Mouse (Mus musculus) heart, embryonic 10.5 days (tissue): Measurements from ENCODE around the gene Inpp5k. TPM values are rescaled to one million over a fixed set of nuclear protein-coding genes. Genes with fewer than 3 reads are reported as not detected.
A peak's percentile ranks its signal among the peaks of the same experiment; 100 is the strongest.

ENCODE experiments used
- DNase-seq: peaks from one replicate; pipeline ENCODE4 v3.0.0-alpha.2; 2017; ENCODE audit warnings: low spot score
- H3K27ac ChIP-seq: fragments of 300-500 bp; sonication (generic); 2 replicates; pipeline ENCODE4 v1.5.1; 2016; ENCODE audit warnings: mild to moderate bottlenecking
- H3K27me3 ChIP-seq: fragments of 300-500 bp; sonication (generic); 2 replicates; pipeline ENCODE4 v1.6.1; 2016; ENCODE audit warnings: mild to moderate bottlenecking; ENCODE audit not compliant: poor library complexity, insufficient read depth, severe bottlenecking
- H3K36me3 ChIP-seq: fragments of 300-500 bp; sonication (generic); 2 replicates; pipeline ENCODE4 v1.6.1; 2016; ENCODE audit warnings: mild to moderate bottlenecking, moderate library complexity
- H3K4me1 ChIP-seq: fragments of 300-500 bp; sonication (generic); 2 replicates; pipeline ENCODE4 v1.6.1; 2016; ENCODE audit warnings: mild to moderate bottlenecking
- H3K4me3 ChIP-seq: fragments of 300-500 bp; sonication (generic); 2 replicates; pipeline ENCODE4 v1.5.1; 2016; ENCODE audit warnings: mild to moderate bottlenecking, moderate library complexity
- H3K9me3 ChIP-seq: fragments of 300-500 bp; sonication (generic); 2 replicates; pipeline ENCODE4 v1.6.1; 2016; ENCODE audit warnings: mild to moderate bottlenecking, moderate library complexity
- WGBS: fragments of 180-500 bp; shearing (Covaris S2); methylation state at CpG from one replicate; pipeline ENCODE4 v1.1.7; 2016; 5-methylcytosine and 5-hydroxymethylcytosine counted together
- polyA plus RNA-seq: library from polyadenylated mRNA; unstranded; fragments of >200 nt; fragmentation: Nextera tagmentation; extraction: Ambion mirVana; gene quantifications from 2 replicates; pipeline ENCODE4 v1.2.1, GENCODE M21; 2016

Gene Inpp5k
- 16.9 and 18.7 TPM in 2 replicates for polyA plus RNA-seq

GRCm38 (mm10) chr11:75630645-75631229, at the start of gene Inpp5k:
Gene Inpp5k, plus strand, starts transcription at chr11:75630988.
- no peaks in the 10 kb centered on the region for H3K27me3 ChIP-seq
- WGBS, result under 1% methylated on average over 53 of the region's 53 CpGs
- H3K4me1 ChIP-seq, result peaks cover 30% of the 10 kb centered on the region
- no peaks in the 10 kb centered on the region for H3K9me3 ChIP-seq
- DNase-seq, result peak; percentile 99
- H3K36me3 ChIP-seq, result peaks cover 43% of the 10 kb centered on the region
- peak within 1 kb of the TSS; percentile 67 for H3K4me3 ChIP-seq
- peak within 1 kb of the TSS; percentile 88 for H3K27ac ChIP-seq

- no peaks in the 10 kb centered on the region for H3K36me3 ChIP-seq
- H3K27me3 ChIP-seq, result no peaks in the 10 kb centered on the region
- 0 out of 2 replicates have a peak, but pooled peaks cover 8% of the 10 kb centered on the region for H3K4me1 ChIP-seq
- no peak overlapping the region for H3K4me3 ChIP-seq
- H3K9me3 ChIP-seq, result no peaks in the 10 kb centered on the region
- DNase-seq, result no peak
- no peak overlapping the region for H3K27ac ChIP-seq
- WGBS, result 90% methylated on average over 7 of the region's 7 CpGs
Measured at GRCm38 (mm10) chr11:75581495-75582149, 49.2 kb upstream of the Inpp5k start.

GRCm38 (mm10) chr11:75583521-75583920, 47.3 kb upstream of the Inpp5k start:
- H3K27ac ChIP-seq, result no peak overlapping the region
- WGBS, result 59% methylated on average over 2 of the region's 2 CpGs
- no peaks in the 10 kb centered on the region for H3K9me3 ChIP-seq
- no peak for DNase-seq
- peaks cover 7% of the 10 kb centered on the region for H3K4me1 ChIP-seq
- H3K27me3 ChIP-seq, result no peaks in the 10 kb centered on the region
- no peaks in the 10 kb centered on the region for H3K36me3 ChIP-seq
- H3K4me3 ChIP-seq, result no peak overlapping the region

- Histone ChIP-seq H3K36me3 (0 out of 2 replicates have a peak, but pooled peaks cover 1% of the 10 kb centered on the region), H3K27ac (no peak overlapping the region), H3K9me3 (no peaks in the 10 kb centered on the region), H3K4me1 (peaks cover 22% of the 10 kb centered on the region), H3K27me3 (no peaks in the 10 kb centered on the region), H3K4me3 (no peak overlapping the region)
- no peak for DNase-seq
- 80% methylated on average over 4 of the region's 4 CpGs for WGBS
Measured at GRCm38 (mm10) chr11:75585061-75585460, 45.7 kb upstream of the Inpp5k start.

GRCm38 (mm10) chr11:75585978-75586377, 44.8 kb upstream of the Inpp5k start:
- no peaks in the 10 kb centered on the region for H3K27me3 ChIP-seq
- H3K4me3 ChIP-seq, result no peak overlapping the region
- H3K36me3 ChIP-seq, result 0 out of 2 replicates have a peak, but pooled peaks cover 3% of the 10 kb centered on the region
- WGBS, result 72% methylated on average over 5 of the region's 5 CpGs
- DNase-seq, result no peak
- no peaks in the 10 kb centered on the region for H3K9me3 ChIP-seq
- no peak overlapping the region for H3K27ac ChIP-seq
- H3K4me1 ChIP-seq, result peaks cover 24% of the 10 kb centered on the region

- Histone ChIP-seq H3K4me1 (peaks cover 24% of the 10 kb centered on the region), H3K4me3 (no peak overlapping the region), H3K9me3 (no peaks in the 10 kb centered on the region), H3K27ac (0 out of 2 replicates have a peak overlapping the region, but pooled peaks have one; percentile 95), H3K36me3 (peaks cover 11% of the 10 kb centered on the region), H3K27me3 (no peaks in the 10 kb centered on the region)
- 81% methylated on average over 5 of the region's 5 CpGs for WGBS
- no peak for DNase-seq
Measured at GRCm38 (mm10) chr11:75586963-75587362, 43.8 kb upstream of the Inpp5k start.

- peak within 1 kb of the TSS; percentile 98 for H3K4me3 ChIP-seq
- peak; percentile 97 for DNase-seq
- H3K9me3 ChIP-seq, result no peaks in the 10 kb centered on the region
- H3K36me3 ChIP-seq, result peaks cover 18% of the 10 kb centered on the region
- peaks cover 29% of the 10 kb centered on the region for H3K4me1 ChIP-seq
- peak within 1 kb of the TSS; percentile 95 for H3K27ac ChIP-seq
- no peaks in the 10 kb centered on the region for H3K27me3 ChIP-seq
- 5% methylated on average over 49 of the region's 49 CpGs for WGBS
Measured at GRCm38 (mm10) chr11:75587493-75588284, 43.1 kb upstream of the Inpp5k start, which contains the start of gene Pitpna. Gene Pitpna, plus strand, starts transcription at chr11:75588097.

- under 1% methylated on average over 37 of the region's 37 CpGs for WGBS
- Histone ChIP-seq H3K36me3 (peaks cover 26% of the 10 kb centered on the region), H3K4me1 (peaks cover 29% of the 10 kb centered on the region), H3K9me3 (no peaks in the 10 kb centered on the region), H3K27ac (peak overlapping the region; percentile 95), H3K4me3 (peak overlapping the region; percentile 98), H3K27me3 (no peaks in the 10 kb centered on the region)
- peak; percentile 82 for DNase-seq
Measured at GRCm38 (mm10) chr11:75588285-75588941, 42.4 kb upstream of the Inpp5k start.

- Histone ChIP-seq H3K27ac (no peak overlapping the region), H3K36me3 (peaks cover 63% of the 10 kb centered on the region)
- WGBS, result 86% methylated on average over 5 of the region's 5 CpGs
Measured at GRCm38 (mm10) chr11:75592612-75593011, 38.2 kb upstream of the Inpp5k start.

GRCm38 (mm10) chr11:75594431-75594830, 36.4 kb upstream of the Inpp5k start:
- 78% methylated on average over 9 of the region's 9 CpGs for WGBS

More at GRCm38 (mm10) chr11:75592612-75593011, 38.2 kb upstream of the Inpp5k start:
- Histone ChIP-seq H3K4me1 (peaks cover 36% of the 10 kb centered on the region), H3K4me3 (no peak overlapping the region), H3K27me3 (no peaks in the 10 kb centered on the region), H3K9me3 (no peaks in the 10 kb centered on the region)
- DNase-seq, result no peak

GRCm38 (mm10) chr11:75595404-75595803, 35.4 kb upstream of the Inpp5k start:
- Histone ChIP-seq H3K4me1 (peaks cover 14% of the 10 kb centered on the region), H3K27ac (no peak overlapping the region), H3K4me3 (no peak overlapping the region), H3K9me3 (no peaks in the 10 kb centered on the region), H3K27me3 (no peaks in the 10 kb centered on the region), H3K36me3 (peaks cover 84% of the 10 kb centered on the region)
- 76% methylated on average over 2 of the region's 2 CpGs for WGBS
- no peak for DNase-seq

More at GRCm38 (mm10) chr11:75594431-75594830, 36.4 kb upstream of the Inpp5k start:
- Histone ChIP-seq H3K4me1 (peaks cover 22% of the 10 kb centered on the region), H3K9me3 (no peaks in the 10 kb centered on the region), H3K27me3 (no peaks in the 10 kb centered on the region), H3K27ac (no peak overlapping the region), H3K36me3 (peaks cover 81% of the 10 kb centered on the region), H3K4me3 (no peak overlapping the region)
- no peak for DNase-seq

- Histone ChIP-seq H3K36me3 (peaks cover 88% of the 10 kb centered on the region), H3K27me3 (no peaks in the 10 kb centered on the region), H3K4me3 (no peak overlapping the region), H3K27ac (no peak overlapping the region), H3K9me3 (no peaks in the 10 kb centered on the region), H3K4me1 (peaks cover 14% of the 10 kb centered on the region)
- DNase-seq, result no peak
- WGBS, result 87% methylated on average over 7 of the region's 7 CpGs
Measured at GRCm38 (mm10) chr11:75595816-75596215, 35.0 kb upstream of the Inpp5k start.
